Mouse (Mus musculus): ENCODE data around the gene Cxcl17. TPM values are rescaled to one million over a fixed set of nuclear protein-coding genes. Genes with fewer than 3 reads are reported as not detected.
"Not testable (repeated sequence)": the region's sequence is repeated elsewhere in the genome, so short reads cannot be mapped to it uniquely, and the experiment has no call there.

Cxcl17 gene
- not detected for total RNA-seq (2021)

DNA sequence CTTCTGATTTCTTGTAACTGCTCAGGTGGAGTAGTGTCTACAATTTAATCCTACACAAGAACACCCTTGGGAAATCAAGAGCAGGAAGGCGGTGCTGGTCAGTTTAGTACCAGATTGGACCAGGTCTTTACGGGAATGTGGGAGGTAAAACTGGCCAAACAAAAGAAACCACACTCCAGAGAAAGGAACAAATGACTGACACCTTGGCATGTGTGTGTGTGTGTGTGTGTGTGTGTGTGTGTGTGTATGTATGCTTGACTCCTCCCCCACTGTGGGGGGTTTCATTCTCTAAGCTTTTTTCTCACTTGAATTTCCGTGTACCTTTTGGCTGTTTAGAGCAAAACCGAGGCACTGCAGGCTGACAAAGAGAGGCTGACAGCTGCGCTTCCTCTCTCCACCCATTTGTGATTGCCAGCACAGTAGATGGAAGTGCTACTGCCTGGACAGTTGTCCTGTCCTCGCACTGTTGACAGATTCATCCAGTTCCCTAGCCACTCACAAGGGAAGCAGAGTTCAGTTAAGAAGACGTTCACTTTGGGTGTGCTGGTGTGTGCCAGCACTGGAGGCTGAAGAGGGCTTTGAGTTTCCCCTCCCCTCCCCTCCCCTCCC lies at the start of gene Cxcl17:
Gene Cxcl17, minus strand, starts transcription at position 54 of the 609 bp plus-strand sequence.
- no peak for DNase-seq
- intact Hi-C loops (cut with DNase I), result no loop called here

DNA sequence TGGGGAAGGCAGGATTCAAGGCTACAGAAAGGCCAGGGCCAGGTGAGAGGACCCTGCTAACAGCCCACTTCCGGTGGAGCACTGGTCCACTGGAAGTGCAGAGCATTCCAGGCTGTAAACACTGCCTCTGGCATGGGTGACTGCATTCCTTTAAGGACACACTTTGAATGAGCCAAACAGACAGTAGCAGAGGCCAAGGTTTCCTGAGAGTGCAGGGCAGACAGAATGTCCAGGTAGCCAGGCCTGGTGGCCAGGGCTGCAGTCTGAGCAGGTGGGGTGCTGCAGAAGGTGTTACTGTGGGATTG lies 49.3 kb upstream of the Cxcl17 start:
- DNase-seq; intact Hi-C loops (cut with DNase I): not testable (repeated sequence)

DNA sequence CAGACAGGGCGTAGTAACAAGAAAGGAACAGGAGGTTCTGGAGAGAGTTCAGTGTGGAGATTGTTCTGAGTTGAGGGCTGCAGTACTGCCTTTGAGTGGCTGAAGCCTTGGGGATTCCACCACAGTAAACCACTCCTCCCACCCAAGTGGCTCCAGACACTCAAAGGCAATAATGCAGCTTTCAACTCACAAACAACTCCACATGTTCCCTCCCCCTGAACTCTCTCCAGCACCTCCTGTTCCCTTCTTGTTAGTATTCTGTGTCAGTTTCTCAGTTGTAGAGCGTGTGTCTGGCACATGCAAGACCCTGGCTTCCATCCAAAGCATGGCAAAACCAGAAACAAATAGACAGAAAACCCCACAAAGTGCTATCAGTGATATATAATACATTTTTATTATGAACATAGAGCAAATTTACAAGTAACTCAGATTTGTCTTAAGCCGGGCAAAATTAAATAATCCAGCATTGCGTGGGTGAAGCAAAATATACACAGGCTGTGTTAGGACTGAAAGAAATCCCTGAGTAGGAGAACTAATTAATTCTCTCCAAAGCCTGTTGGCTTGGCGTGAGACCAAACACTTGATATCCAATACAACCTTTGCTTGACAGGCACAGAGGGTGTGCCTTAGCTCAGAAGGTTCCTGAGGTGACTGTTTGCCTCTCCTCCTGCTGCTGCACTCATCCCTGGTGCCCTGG lies 48.8 kb upstream of the Cxcl17 start:
- intact Hi-C loops (cut with DNase I), result not testable (repeated sequence)
- peak; percentile 68 for DNase-seq

- DNase-seq, result no peak
- intact Hi-C loops (cut with DNase I), result no loop called here
Observed at GRCm38 (mm10) chr7:25452103-25452502, 39.4 kb upstream of the Cxcl17 start.

GRCm38 (mm10) chr7:25449913-25450890 lies 37.5 kb upstream of the Cxcl17 start:
- intact Hi-C loops (cut with DNase I), result no loop called here
- DNase-seq, result no peak

DNA sequence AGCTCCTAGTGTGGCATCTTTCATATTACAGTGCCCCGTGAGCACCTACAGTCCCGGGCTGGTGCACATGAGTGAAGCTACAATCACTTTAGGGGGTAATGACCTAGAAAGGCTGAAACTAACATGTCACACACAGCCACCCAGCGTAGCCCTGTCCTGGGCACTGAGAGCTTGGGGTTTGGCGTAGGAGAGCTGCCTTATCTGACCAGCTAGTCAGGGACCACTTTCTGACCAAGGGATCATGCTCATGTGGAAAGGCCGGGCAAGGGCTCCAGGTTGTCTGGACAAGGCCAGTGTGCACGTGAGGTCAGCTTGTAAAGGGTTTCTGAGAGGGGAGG lies 28.1 kb upstream of the Cxcl17 start:
- intact Hi-C loops (cut with DNase I), result no loop called here
- DNase-seq, result no peak

DNA sequence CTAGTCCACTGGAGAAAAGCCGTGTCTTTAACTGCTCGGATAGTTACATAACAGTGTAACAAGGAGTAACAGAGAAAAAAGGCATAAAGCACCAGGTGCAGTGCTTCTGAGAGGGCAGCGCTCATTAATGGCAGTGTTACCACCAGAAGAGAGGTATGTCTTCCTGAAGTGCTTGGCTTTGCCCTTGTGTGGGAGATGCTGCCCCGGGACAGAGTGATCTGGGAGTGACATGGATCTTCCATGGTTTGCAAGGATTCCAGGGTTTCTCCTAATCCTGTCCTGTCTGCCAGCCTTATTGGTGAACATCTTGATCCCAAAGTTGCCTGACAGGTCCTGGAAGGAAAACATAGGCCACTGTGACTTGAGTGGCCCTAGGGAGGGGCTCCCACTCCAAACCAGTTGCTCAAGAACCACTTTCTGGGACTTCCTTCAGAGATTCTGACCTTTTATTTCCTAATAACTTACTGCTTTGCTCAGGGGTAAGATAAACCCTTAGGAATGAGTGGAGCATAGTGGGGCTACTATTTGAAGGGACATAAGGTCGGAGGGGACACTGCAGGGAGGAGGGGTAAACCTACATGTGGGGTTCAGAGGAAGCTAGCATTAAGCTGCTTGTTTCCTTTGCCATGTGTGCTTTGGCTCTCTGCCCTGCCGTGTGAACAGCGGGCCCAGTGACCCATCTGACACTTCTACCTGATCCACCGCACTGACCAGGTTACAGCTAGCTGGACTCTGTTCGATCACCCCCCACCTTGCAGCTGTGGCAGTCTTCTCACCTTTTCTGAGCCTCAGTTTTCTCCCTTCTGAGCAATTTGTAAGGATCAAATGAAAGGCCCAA lies 27.5 kb upstream of the Cxcl17 start:
- no peak for DNase-seq
- intact Hi-C loops (cut with DNase I), result no loop called here

GRCm38 (mm10) chr7:25439124-25439822 lies 26.6 kb upstream of the Cxcl17 start:
- no peak for DNase-seq
- intact Hi-C loops (cut with DNase I), result no loop called here

DNA sequence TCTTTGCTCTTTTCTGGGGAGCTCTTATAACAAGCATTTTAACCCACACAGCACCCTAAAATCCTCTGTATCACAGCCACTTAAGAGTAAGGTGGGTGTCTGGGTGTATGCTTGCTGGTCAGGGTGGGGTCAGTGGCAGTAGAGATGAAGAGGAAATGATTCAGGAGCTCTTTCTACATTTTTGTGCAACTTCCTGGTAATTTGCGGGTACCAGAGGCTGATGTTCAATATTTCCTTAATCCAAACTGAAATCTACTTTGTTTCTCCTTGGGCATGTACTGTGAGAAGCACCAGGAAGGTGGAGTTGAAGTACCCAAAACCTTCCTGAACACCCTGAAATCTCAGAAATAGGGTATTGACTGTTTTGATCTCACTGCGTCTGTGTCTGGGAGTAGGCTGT lies 24.0 kb upstream of the Cxcl17 start:
- intact Hi-C loops (cut with DNase I), result no loop called here
- no peak for DNase-seq

DNA sequence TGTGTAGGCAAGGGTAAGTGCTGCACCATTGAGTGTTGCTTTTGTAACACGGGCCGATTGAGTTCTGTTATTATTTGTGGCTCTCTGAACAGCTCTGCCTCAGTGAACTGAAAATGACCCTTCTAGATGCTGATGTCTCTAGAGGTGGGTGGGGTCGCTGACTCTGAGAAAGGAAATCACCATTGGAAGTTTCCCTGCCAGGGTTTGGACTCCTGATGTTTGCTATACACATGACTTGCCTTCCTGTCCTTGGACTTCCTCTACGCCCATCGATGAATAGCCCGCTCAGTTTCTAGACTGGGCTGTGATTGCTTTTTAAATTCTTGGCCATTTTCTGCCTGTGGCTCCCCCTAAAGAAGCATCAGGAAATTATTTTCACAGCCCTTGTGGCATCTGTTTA lies 23.5 kb upstream of the Cxcl17 start:
- DNase-seq, result no peak
- intact Hi-C loops (cut with DNase I), result no loop called here

- DNase-seq, result no peak
- intact Hi-C loops (cut with DNase I), result no loop called here
Observed at GRCm38 (mm10) chr7:25435546-25435851, 22.8 kb upstream of the Cxcl17 start.

GRCm38 (mm10) chr7:25434654-25435545 lies 22.2 kb upstream of the Cxcl17 start:
- no peak for DNase-seq
- intact Hi-C loops (cut with DNase I), result no loop called here

- no peak for DNase-seq
- intact Hi-C loops (cut with DNase I), result no loop called here
Observed at GRCm38 (mm10) chr7:25433781-25434560, 21.3 kb upstream of the Cxcl17 start.

DNA sequence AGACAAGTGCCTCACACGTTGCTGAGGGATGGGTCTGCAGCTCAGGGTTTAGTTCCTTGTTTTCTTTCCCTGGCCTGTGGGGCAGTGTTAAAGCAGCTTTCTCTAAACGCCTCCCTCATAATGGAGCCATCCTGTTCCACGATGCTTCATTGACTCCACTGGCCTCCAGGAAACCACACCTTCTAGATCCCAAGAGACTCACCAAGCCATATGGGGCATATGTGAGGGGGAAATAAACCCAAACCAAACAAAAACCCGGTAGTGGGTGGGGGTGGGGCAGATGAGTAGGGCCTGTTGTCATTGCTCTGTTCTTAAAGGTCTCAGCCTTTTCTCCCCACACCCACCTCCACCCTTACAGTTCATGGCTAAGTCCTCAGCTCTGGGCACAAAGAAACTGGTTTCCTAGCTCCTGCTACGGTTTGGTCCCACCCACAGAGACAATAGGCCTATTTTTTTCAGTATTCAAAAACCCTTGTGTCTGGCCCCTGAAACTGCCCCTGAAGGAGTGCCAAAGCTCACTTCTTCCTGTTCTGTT lies 20.4 kb upstream of the Cxcl17 start:
- intact Hi-C loops (cut with DNase I), result no loop called here
- DNase-seq, result no peak

DNA sequence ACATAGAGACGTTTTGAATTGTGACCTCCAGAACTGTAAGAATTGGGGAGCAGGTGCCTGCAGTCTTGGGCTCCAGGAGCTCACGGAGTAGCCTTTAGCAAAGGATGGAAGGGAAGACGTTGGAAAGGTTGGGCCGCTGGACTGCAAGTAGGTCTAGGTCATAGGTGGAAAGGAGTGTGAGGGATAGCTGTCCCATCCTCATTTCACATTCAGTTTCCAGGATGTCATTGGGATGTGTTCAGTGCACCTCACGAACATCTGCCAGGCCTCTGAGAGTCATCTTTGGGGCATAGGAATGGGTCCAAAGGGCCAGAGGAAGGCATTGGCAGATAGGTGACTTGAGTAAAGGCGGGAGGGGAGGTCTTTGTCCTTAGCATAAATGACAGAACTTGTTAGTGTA lies 19.7 kb upstream of the Cxcl17 start:
- DNase-seq, result no peak
- intact Hi-C loops (cut with DNase I), result no loop called here

- intact Hi-C loops (cut with DNase I), result loop anchor here (5.0 kb wide), 1 partner anchor 47 kb away; the partner anchor contains the start of gene Ceacam1
Observed at GRCm38 (mm10) chr7:25429886-25430784, 17.4 kb upstream of the Cxcl17 start.

GRCm38 (mm10) chr7:25428321-25428720 lies 15.6 kb upstream of the Cxcl17 start:
- no peak for DNase-seq
- intact Hi-C loops (cut with DNase I), result loop anchor here (5.0 kb wide), 1 partner anchor 49 kb away; the partner anchor contains the start of gene Ceacam1

More at GRCm38 (mm10) chr7:25429886-25430784, 17.4 kb upstream of the Cxcl17 start:
- no peak for DNase-seq
